Mouse (Mus musculus): ENCODE results near the gene Fggy. TPM values are rescaled to one million over a fixed set of nuclear protein-coding genes. Genes with fewer than 3 reads are reported as not detected.

The Fggy gene
- total RNA-seq, 2 experiments from 2014 or later: 9.3 to 11.0 TPM

DNA sequence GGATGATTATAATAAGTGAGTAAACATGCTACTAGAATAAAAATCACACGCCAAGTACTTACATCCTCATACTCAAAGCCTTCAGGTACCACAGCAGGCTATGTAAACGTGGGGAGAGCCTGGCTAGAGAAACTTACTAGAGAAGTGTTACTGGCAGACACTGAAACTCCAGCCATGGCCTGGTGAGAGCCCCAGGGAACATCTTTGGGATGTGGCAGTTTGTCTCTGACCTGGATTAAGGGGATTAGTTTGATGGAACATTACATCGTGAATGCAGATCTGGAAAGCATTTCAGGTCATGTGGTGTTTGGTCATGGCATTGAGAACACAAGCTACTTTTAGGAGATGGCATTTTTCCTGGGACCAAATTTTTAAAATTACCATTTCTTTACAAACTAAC, 303.3 kb downstream of the Fggy start:
- no peak for DNase-seq

GRCm38 (mm10) chr4:95861074-95861473, 303.8 kb downstream of the Fggy start:
- no peak for DNase-seq

DNA sequence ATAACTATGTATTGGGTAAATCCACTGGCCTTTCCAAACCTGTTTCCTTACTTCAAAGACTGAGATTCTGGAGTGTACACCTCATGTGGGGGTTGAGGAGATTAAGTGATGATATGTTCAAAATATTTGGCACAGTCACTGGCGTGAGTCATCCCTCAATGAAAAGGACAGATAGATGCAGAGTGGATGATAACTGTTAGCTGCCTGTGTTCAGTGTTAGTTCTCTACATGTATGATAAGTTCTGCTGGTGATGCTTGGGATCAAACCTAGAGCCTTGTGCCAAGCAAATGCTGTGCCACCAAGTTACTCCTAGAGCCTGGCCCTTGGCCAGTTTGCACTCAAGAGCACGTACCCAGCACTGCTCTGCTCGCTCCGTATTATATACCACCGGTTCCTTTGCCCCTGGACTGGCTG, 304.4 kb downstream of the Fggy start:
- no peak for DNase-seq

DNA sequence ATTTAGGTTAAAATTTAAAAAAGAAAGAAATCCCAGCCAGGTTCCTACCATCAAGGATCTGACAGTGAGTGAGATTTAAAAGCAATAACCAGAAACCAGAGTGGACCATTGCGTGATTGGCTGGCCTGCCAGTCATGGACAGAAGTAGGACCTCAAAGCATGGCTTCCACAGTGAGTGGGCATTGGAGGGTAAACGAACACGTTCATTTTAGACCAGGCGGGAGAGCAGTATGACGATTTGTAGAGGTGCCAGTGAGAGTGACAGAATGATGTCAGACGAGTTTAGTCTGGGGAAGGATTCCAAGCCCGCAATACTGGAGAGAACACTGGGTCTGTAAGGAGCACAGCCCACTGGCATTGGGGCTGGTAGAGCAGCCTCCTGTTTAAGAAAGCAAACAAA, 305.0 kb downstream of the Fggy start:
- DNase-seq: no peak

GRCm38 (mm10) chr4:95862781-95863499, 305.6 kb downstream of the Fggy start:
- no peak for DNase-seq

GRCm38 (mm10) chr4:95863500-95863803, 306.1 kb downstream of the Fggy start:
- no peak for DNase-seq

DNA sequence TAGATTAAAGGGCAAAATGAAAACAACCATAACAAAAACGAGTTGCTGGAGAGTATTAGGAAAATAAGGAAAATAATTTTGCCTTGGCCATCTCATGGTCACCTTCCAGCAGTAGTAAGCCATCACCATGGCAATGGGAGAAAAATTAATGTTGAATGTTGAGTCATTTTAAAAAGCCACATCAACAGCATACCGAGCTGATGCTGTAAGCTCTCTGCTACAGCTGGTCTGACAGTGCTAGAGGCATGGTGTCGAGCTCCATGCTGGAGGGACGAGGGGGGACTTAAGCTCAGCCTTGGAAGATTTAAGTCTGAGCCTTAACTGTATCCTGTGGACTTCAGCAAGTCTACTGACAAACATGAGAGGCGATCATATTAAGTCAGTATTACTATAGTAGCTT, 307.9 kb downstream of the Fggy start:
- no peak for DNase-seq

- no peak for DNase-seq
These were observed 308.6 kb downstream of the Fggy start for GRCm38 (mm10) chr4:95865882-95866281.

- no peak for DNase-seq
These were observed 309.8 kb downstream of the Fggy start for GRCm38 (mm10) chr4:95867103-95867502.

GRCm38 (mm10) chr4:95868348-95868747, 311.0 kb downstream of the Fggy start:
- no peak for DNase-seq

GRCm38 (mm10) chr4:95871216-95871881, 314.0 kb downstream of the Fggy start:
- peak; percentile 48 for DNase-seq

- DNase-seq: no peak
These were observed 318.6 kb downstream of the Fggy start for GRCm38 (mm10) chr4:95875896-95876295.

DNA sequence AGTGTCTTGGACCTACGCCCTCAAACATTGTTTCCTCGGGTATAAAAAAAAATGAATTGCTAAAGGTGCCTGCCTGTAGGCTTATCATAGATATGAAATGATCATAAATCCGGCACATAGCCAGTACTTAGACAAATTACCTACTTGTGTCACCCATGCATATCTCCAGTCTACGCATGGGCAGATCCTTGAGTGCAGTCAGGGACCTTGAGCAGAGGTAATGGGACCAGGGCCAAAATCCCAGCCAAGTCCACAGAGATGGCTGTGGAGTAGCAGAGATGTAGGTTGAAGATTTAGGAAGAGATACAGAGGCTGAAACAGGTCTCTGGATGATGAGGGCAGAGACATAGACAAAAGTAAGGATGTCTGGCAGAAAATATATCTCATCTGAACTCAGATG, 320.1 kb downstream of the Fggy start:
- DNase-seq: no peak

- DNase-seq: no peak
These were observed 324.5 kb downstream of the Fggy start for GRCm38 (mm10) chr4:95881751-95882350.

DNA sequence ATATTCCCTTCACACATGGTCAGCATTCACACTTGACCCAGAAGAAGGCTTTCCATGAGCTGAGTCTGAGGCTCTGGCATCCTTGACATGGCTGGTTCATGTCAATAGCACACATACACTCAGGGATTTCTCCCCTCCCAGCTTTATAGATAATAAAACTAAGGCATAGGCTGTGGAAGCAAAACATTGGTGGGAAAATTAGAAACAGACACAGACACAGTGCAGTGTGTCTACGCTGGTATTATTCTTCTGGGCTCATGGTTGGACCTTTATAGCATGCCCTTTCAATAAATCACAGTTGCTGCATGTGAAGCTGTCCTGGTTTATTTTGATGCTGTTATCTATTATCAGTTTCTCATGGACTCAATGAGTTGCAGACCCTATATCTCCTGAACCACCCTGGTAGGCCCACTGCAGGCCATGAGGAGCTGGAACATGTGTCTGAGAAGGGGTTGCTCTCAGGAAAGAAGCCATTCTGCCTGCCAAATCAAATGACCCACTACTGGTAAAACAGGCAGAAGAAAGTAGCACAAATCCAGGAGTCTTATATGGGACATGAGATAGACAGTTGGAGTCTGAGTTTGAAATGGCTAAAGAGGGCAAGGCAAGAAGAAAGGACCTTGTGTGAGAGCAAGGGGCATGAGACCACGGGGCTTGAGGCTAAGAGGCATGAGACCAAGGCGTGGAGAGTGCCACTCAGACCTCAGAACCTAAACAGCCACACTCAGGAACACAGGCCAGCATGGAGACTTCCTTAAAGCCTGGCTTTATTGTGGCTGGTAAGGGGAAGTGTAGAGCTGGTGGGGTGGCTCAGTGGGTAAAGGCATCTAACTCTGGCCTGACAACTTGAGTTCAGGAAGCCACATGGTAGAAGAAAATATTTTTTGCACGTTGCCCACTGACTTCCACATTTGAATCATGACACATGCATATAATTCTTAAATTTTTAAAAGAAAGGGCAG, 327.2 kb downstream of the Fggy start:
- DNase-seq: no peak

DNA sequence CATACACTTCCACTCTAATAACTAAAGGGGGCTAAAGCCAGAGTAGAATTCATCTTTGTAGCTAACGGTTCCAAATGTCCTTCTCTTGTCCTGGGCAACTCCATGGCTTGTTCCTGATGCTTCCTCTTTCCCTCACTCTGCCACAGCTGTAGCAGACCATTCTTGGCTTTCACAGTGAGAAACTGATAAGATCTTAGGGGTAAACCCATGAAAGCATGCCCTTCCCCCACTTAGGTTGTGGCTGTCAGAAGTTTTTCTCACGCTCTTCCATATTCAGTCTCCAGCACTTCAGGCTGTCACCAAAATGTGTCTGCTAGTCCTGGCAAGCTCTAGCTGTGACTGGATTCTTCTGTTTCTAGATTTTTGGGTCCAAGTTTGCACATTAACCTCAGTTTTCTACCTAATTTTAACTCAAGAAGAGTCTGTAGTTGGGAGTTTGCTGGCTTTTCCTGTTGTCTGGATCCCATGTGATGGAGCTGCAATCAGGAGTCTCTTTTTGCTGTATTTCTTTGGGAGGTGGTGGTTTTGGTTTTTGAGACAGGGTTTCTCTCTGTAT, 338.0 kb downstream of the Fggy start:
- no peak for DNase-seq

- DNase-seq: no peak
These were observed 339.3 kb downstream of the Fggy start for GRCm38 (mm10) chr4:95896571-95896970.

DNA sequence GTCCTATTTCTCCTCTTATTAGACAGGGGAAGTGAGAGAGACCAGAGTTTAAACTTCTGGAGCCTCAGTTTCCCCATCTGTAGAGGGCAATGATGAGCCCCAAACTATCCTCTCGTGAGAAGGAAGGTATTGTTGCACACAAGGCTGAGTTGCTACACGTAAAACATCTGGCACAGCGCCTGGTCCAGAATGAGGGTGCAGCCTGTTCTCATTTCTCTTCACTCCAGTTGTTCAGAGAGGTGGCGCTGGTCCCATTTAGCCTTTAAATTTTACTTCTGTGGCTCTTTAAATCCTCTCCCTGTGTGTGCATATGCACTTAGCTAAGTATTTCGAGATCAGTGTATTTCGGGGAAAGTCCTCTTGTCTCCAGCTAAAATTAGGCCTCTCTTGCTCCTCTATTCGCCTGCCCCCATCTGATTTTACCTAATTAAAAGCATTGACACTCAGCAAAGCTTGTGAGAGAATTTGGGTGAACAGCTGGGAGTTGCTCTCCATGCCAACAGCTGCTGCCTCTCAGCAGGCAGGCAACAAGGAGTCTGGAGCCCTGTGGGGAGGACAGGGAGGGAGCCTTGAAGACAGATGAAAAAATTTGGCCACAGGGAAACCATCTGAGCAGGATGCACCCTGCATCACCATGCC, 340.0 kb downstream of the Fggy start:
- DNase-seq: peak; percentile 41

DNA sequence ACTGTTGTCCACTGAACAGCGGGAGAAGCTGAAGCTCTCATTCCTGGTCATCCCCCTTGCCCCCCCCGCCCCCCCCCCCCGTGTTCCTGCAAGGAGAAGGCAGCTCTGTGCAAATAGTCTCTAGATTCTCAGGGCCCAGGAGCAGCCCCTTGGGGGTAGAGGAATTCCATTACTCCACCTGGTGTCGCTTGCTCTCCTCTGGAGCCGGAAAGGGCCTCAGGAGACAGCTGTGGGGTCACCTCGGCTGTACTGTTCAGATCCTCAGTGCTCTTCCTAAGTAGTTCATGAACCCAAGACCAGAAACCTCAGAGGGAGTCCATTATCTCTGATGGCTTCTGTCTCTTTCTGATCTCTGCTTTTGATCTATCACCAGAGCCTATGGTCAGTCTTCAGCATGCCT, 341.4 kb downstream of the Fggy start:
- DNase-seq: no peak

DNA sequence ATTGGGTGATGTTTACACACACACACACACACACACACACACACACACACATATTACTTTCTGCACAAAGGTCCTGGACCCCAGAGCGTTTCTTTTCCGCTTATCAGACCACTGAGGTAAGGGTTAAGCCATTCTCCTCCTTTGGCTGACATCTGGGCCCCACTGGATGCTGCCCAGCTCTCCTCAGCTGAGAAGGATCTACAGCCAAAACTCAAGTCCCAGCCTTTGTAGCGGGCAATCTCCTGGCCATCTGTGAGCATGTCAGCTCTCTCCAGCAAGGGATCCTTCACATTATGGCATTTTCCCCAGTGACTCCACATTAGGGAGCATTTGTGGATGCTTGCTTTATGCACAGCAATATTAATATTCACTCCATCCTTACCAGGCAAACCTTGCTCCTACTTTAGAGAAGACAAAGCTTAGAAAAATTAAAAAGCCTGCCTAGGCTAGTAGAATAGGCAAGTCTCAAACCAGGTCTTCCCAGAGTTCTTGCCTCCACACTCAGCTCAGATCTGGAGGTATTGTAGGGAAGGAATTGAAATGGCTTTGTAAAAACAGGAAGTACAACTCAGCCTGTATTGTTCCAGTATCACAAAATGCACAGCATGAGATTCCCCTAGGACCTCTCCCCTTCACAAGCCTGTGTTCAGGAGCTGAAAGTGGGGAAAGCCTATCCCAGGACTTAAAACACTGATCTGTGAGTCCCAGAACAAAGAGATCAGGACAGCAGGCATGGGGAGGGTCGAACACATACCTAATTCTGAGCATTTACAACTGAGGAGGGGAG, 342.8 kb downstream of the Fggy start:
- DNase-seq: no peak

DNA sequence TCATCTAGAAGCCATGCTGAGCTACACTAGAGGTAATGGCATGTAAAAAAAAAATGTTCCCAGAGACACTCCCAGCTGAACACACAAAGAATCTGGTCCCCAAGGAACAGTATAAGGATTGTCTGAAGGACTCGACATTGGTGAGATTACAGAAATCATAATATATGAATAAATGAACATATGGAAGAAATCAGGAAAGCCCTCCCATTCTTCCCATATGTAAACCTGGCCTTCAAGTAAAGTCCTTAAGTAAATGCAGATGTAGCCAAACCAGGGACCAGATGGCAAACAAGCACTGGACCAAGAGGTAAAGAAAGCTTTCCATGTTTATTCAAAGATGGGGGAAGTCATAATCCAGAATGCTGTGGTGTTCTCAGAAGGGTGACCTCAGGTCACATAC, 343.5 kb downstream of the Fggy start:
- DNase-seq: no peak

Data from gastrocnemius, postnatal 10 days (tissue).